Mouse (Mus musculus): ENCODE results near the gene Prkag1.
"Not testable (repeated sequence)": the region's sequence is repeated elsewhere in the genome, so short reads cannot be mapped to it uniquely, and the experiment has no call there.

Prkag1 gene

GRCm38 (mm10) chr15:98823434-98823833 is 7.9 kb downstream of the Prkag1 start:
- no peak for ATAC-seq (ENCODE audit: low TSS enrichment)

GRCm38 (mm10) chr15:98822147-98822546 is 9.2 kb downstream of the Prkag1 start:
- ATAC-seq (ENCODE audit: low TSS enrichment) = no peak

- peak; percentile 61; the same call in 1 of the 2 replicates for ATAC-seq (ENCODE audit: low TSS enrichment)
Measured at GRCm38 (mm10) chr15:98821403-98821802, 9.9 kb downstream of the Prkag1 start.

- ATAC-seq (ENCODE audit: low TSS enrichment) = peak; percentile 79; the same call in 1 of the 2 replicates
Measured at GRCm38 (mm10) chr15:98820937-98821336, 10.4 kb downstream of the Prkag1 start.

- ATAC-seq (ENCODE audit: low TSS enrichment) = no peak
Measured at GRCm38 (mm10) chr15:98818171-98818570, 13.2 kb downstream of the Prkag1 start.

GRCm38 (mm10) chr15:98812741-98813424 is 18.4 kb downstream of the Prkag1 start:
- ATAC-seq (ENCODE audit: low TSS enrichment) = peak; percentile 69

- not testable (repeated sequence) for ATAC-seq (ENCODE audit: low TSS enrichment)
Measured at GRCm38 (mm10) chr15:98810212-98810611, 21.1 kb downstream of the Prkag1 start.

- ATAC-seq (ENCODE audit: low TSS enrichment) = no peak
Measured at GRCm38 (mm10) chr15:98809390-98809789, 21.9 kb downstream of the Prkag1 start, which contains the start of gene Ddn. Gene Ddn, minus strand, starts transcription at chr15:98809490.

GRCm38 (mm10) chr15:98808651-98809134 is 22.6 kb downstream of the Prkag1 start:
- peak; percentile 64 for ATAC-seq (ENCODE audit: low TSS enrichment)

- ATAC-seq (ENCODE audit: low TSS enrichment) = peak; percentile 10
Measured at GRCm38 (mm10) chr15:98807895-98808650, 23.2 kb downstream of the Prkag1 start.

- ATAC-seq (ENCODE audit: low TSS enrichment) = no peak
Measured at GRCm38 (mm10) chr15:98806809-98807770, 24.2 kb downstream of the Prkag1 start.

GRCm38 (mm10) chr15:98806071-98806808 is 25.1 kb downstream of the Prkag1 start:
- ATAC-seq (ENCODE audit: low TSS enrichment) = no peak

- ATAC-seq (ENCODE audit: low TSS enrichment) = peak; percentile 26; the same call in 1 of the 2 replicates
Measured at GRCm38 (mm10) chr15:98805324-98806040, 25.8 kb downstream of the Prkag1 start.

GRCm38 (mm10) chr15:98804054-98804453 is 27.3 kb downstream of the Prkag1 start:
- ATAC-seq (ENCODE audit: low TSS enrichment) = no peak

GRCm38 (mm10) chr15:98802926-98803325 is 28.4 kb downstream of the Prkag1 start:
- ATAC-seq (ENCODE audit: low TSS enrichment) = no peak

- no peak for ATAC-seq (ENCODE audit: low TSS enrichment)
Measured at GRCm38 (mm10) chr15:98799396-98799795, 31.9 kb downstream of the Prkag1 start.

GRCm38 (mm10) chr15:98798903-98799302 is 32.4 kb downstream of the Prkag1 start:
- ATAC-seq (ENCODE audit: low TSS enrichment) = no peak

GRCm38 (mm10) chr15:98797835-98798492 is 33.4 kb downstream of the Prkag1 start:
- ATAC-seq (ENCODE audit: low TSS enrichment) = no peak

GRCm38 (mm10) chr15:98796803-98797595 is 34.3 kb downstream of the Prkag1 start:
- peak; percentile 49 for ATAC-seq (ENCODE audit: low TSS enrichment)

Data from frontal cortex, adult (tissue).